Mouse (Mus musculus) MEL (cell line): ENCODE measurements around the gene Ptpn22. TPM values are rescaled to one million over a fixed set of nuclear protein-coding genes. Genes with fewer than 3 reads are reported as not detected.

Source experiments
- DNase-seq: peaks from one replicate; pipeline ENCODE4 v3.0.0; 2011; ENCODE audit warnings: low read depth, low spot score
- H3K27ac ChIP-seq: 2 replicates; pipeline ENCODE4 v1.5.1; 2012; ENCODE audit warnings: low read depth, mild to moderate bottlenecking, control low read depth, low read length, moderate library complexity; ENCODE audit not compliant: control insufficient read depth
- H3K27me3 ChIP-seq, 2 experiments: fragments of 150-350 bp in 1 of 2; sonication (generic) in 1 of 2; 2 replicates each; pipeline ENCODE4 v1.6.1; 2012; ENCODE audit warnings: low read length in 2 of 2, mild to moderate bottlenecking in 2 of 2, improper control_type of control experiment in 1 of 2, moderate library complexity in 1 of 2; ENCODE audit not compliant: insufficient read depth in 2 of 2, control insufficient read depth in 1 of 2
- H3K36me3 ChIP-seq, 2 experiments: 2 replicates each; pipeline ENCODE4 v1.6.1; 2012 to 2014; ENCODE audit warnings: low read length in 2 of 2, improper control_type of control experiment in 1 of 2, inconsistent platforms in 1 of 2, mild to moderate bottlenecking in 1 of 2; ENCODE audit not compliant: insufficient read depth in 2 of 2, control insufficient read depth in 1 of 2
- H3K4me1 ChIP-seq, 2 experiments: fragments of 150-350 bp in 1 of 2; sonication (generic) in 1 of 2; 2 replicates each; pipeline ENCODE4 v1.6.1; 2012; ENCODE audit warnings: low read length in 2 of 2, improper control_type of control experiment in 1 of 2, mild to moderate bottlenecking in 1 of 2; ENCODE audit not compliant: insufficient read depth in 2 of 2, control insufficient read depth in 1 of 2
- H3K4me3 ChIP-seq, 2 experiments: fragments of 150-350 bp in 1 of 2; sonication (generic) in 1 of 2; 2 replicates each; pipeline ENCODE4 v1.5.1; 2012; ENCODE audit warnings: low read depth in 2 of 2, low read length in 2 of 2, mild to moderate bottlenecking in 2 of 2, moderate library complexity in 2 of 2, control low read depth in 1 of 2, improper control_type of control experiment in 1 of 2; ENCODE audit not compliant: control insufficient read depth in 1 of 2, insufficient read depth in 1 of 2
- H3K79me2 ChIP-seq: 2 replicates; pipeline ENCODE4 v1.6.1; 2012; ENCODE audit warnings: mild to moderate bottlenecking, low read length, moderate library complexity; ENCODE audit not compliant: control insufficient read depth, poor library complexity, insufficient read depth
- H3K9ac ChIP-seq: 2 replicates; pipeline ENCODE4 v1.6.1; 2012; ENCODE audit warnings: low read depth, mild to moderate bottlenecking, control low read depth, low read length, moderate library complexity; ENCODE audit not compliant: control insufficient read depth, poor library complexity, severe bottlenecking
- H3K9me3 ChIP-seq: fragments of 150-350 bp; sonication (generic); replicated peaks from 2 replicates; pipeline ENCODE4 v1.6.1; 2012; ENCODE audit warnings: mild to moderate bottlenecking, low read length, improper control_type of control experiment, moderate library complexity; ENCODE audit not compliant: insufficient read depth
- BHLHE40 ChIP-seq: IDR thresholded peaks from 2 replicates; pipeline ENCODE4 v1.6.1; 2012; ENCODE audit warnings: low read depth, mild to moderate bottlenecking, inconsistent platforms, low read length, improper control_type of control experiment, borderline replicate concordance
- CHD1 ChIP-seq: IDR thresholded peaks from 2 replicates; pipeline ENCODE4 v1.6.1; 2012; ENCODE audit warnings: low read depth, mild to moderate bottlenecking, inconsistent platforms, low read length, improper control_type of control experiment
- CTCF ChIP-seq, 3 experiments: IDR thresholded peaks in 2 of 3; conservative IDR thresholded peaks in 1 of 3; 2 replicates each; pipeline ENCODE4 v1.5.1; 2011 to 2012; ENCODE audit warnings: low read length in 3 of 3, low read depth in 2 of 3, mild to moderate bottlenecking in 2 of 3, improper control_type of control experiment in 1 of 3, inconsistent platforms in 1 of 3, mixed read lengths in 1 of 3, moderate library complexity in 1 of 3; ENCODE audit not compliant: control insufficient read depth in 1 of 3, insufficient read depth in 1 of 3, poor library complexity in 1 of 3, severe bottlenecking in 1 of 3
- E2F4 ChIP-seq: IDR thresholded peaks from 2 replicates; pipeline ENCODE4 v1.6.1; 2011; ENCODE audit warnings: low read depth, low read length, improper control_type of control experiment, borderline replicate concordance
- EP300 ChIP-seq, 2 experiments: IDR thresholded peaks; 2 replicates each; pipeline ENCODE4 v1.6.1; 2011; ENCODE audit warnings: improper control_type of control experiment in 2 of 2, low read length in 2 of 2, low read depth in 1 of 2, mild to moderate bottlenecking in 1 of 2
- GABPA ChIP-seq: IDR thresholded peaks from 2 replicates; pipeline ENCODE4 v1.6.1; 2012; ENCODE audit warnings: low read depth, mild to moderate bottlenecking, inconsistent platforms, low read length, improper control_type of control experiment, moderate library complexity
- HCFC1 ChIP-seq: IDR thresholded peaks from 2 replicates; pipeline ENCODE4 v1.6.1; 2012; ENCODE audit warnings: low read depth, mild to moderate bottlenecking, inconsistent platforms, low read length, improper control_type of control experiment, moderate library complexity
- JUND ChIP-seq: IDR thresholded peaks from 2 replicates; pipeline ENCODE4 v1.6.1; 2011; ENCODE audit warnings: low read depth, mild to moderate bottlenecking, improper control_type of control experiment, low read length
- MAX ChIP-seq: IDR thresholded peaks from 2 replicates; pipeline ENCODE4 v1.6.1; 2011; ENCODE audit warnings: low read length, improper control_type of control experiment
- MEF2A ChIP-seq: IDR thresholded peaks from 2 replicates; pipeline ENCODE4 v1.6.1; 2014; ENCODE audit warnings: low read depth, mild to moderate bottlenecking, inconsistent platforms, low read length, improper control_type of control experiment; ENCODE audit not compliant: poor library complexity, insufficient replicate concordance, severe bottlenecking; ENCODE audit errors: extremely low read depth
- MXI1 ChIP-seq: IDR thresholded peaks from 2 replicates; pipeline ENCODE4 v1.6.1; 2011; ENCODE audit warnings: mild to moderate bottlenecking, low read depth, low read length, improper control_type of control experiment
- POLR2A ChIP-seq, 2 experiments: IDR thresholded peaks; 2 replicates each; pipeline ENCODE4 v1.6.1; 2011 to 2012; ENCODE audit warnings: low read length in 2 of 2, mild to moderate bottlenecking in 2 of 2, control low read depth in 1 of 2, improper control_type of control experiment in 1 of 2, low read depth in 1 of 2, moderate library complexity in 1 of 2; ENCODE audit not compliant: control insufficient read depth in 1 of 2, insufficient read depth in 1 of 2, poor library complexity in 1 of 2
- POLR2AphosphoS2 ChIP-seq: IDR thresholded peaks from 2 replicates; pipeline ENCODE4 v1.6.1; 2011; ENCODE audit warnings: low read length, improper control_type of control experiment
- POLR2AphosphoS5 ChIP-seq: IDR thresholded peaks from 2 replicates; pipeline ENCODE4 v1.6.1; 2012; ENCODE audit warnings: low read depth, borderline replicate concordance, mild to moderate bottlenecking, inconsistent platforms, low read length, moderate library complexity, mixed read lengths
- RAD21 ChIP-seq: IDR thresholded peaks from 2 replicates; pipeline ENCODE4 v1.6.1; 2011; ENCODE audit warnings: mild to moderate bottlenecking, low read depth, low read length, improper control_type of control experiment
- SIN3A ChIP-seq: IDR thresholded peaks from 2 replicates; pipeline ENCODE4 v1.6.1; 2012; ENCODE audit warnings: low read length, improper control_type of control experiment, inconsistent platforms
- UBTF ChIP-seq: IDR thresholded peaks from 2 replicates; pipeline ENCODE4 v1.6.1; 2012; ENCODE audit warnings: low read depth, mild to moderate bottlenecking, inconsistent platforms, low read length, improper control_type of control experiment, moderate library complexity, borderline replicate concordance; ENCODE audit not compliant: insufficient read depth
- ZKSCAN1 ChIP-seq: IDR thresholded peaks from 2 replicates; pipeline ENCODE4 v1.6.1; 2012; ENCODE audit warnings: low read depth, mild to moderate bottlenecking, inconsistent platforms, low read length, improper control_type of control experiment, moderate library complexity
- ZNF384 ChIP-seq: IDR thresholded peaks from 2 replicates; pipeline ENCODE4 v1.6.1; 2012; ENCODE audit warnings: low read depth, mild to moderate bottlenecking, inconsistent platforms, low read length, improper control_type of control experiment
- polyA plus RNA-seq, 2 experiments: library from polyadenylated mRNA; stranded (reverse) in 1 of 2; unstranded in 1 of 2; fragments of >175 nt in 1 of 2; fragments of >200 nt in 1 of 2; gene quantifications; 2 replicates each; pipeline versions ENCODE4 v1.2.1 to v1.2.4; 2012; ENCODE audit warnings: low replicate concordance in 2 of 2, low read depth in 1 of 2; ENCODE audit not compliant: insufficient read length in 2 of 2, insufficient read depth in 1 of 2, missing spikeins in 1 of 2
- total RNA-seq: library from RNA; depleted of rRNA; stranded (reverse); fragments of 300-350 nt; gene quantifications from 2 replicates; pipeline ENCODE4 v1.2.3, GENCODE M21; 2012

Ptpn22 gene
- total and polyA plus RNA-seq, 3 experiments, result 0.06 TPM; not detected in 2

DNA sequence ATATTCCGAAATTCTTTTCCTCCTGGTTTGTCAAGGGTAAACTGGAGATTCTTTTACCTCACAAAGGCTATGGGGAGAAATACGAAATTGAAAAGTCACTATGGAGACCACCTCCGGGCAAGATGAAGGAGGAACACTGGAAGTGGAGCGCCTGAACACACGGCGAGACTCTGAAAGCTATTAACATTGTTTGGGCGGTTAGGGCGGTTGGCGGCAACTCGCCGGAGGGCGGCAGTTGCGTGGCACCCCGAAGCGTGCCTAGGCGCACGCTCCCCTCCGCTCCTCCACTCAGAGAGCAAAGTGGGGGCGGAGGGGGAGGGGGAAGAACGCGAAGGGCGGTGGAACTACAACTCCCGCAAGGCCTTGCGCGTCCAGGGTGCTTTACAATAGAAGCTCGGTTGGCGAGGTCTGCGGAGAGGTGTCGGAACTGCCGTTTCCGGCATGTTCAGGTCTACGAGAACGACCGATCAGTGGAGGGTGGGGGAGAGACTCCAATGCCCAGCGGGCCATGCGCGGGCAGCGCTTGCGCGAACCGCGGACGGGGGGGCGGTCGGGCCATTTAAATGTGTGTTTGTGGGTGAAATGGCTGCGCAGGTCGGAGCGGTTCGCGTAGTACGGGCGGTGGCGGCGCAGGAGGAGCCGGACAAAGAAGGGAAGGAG is 54.5 kb downstream of the Ptpn22 start, which contains the start of gene Rsbn1 (continued):
- TF ChIP-seq SIN3A (peak; percentile 93; the same call in 1 of the 2 replicates), MEF2A (no peak), BHLHE40 (peak; percentile 59; the same call in 1 of the 2 replicates), HCFC1 (peak; percentile 97), MXI1 (peak; percentile 90), GABPA (no peak), CTCF (IDR thresholded peaks at IDR 0.05 in 2 of 3, conservative IDR thresholded peaks at IDR 0.05 in 1 of 3; ENCODE audit: control insufficient read depth in 1 of 3, insufficient read depth in 1 of 3, low read depth in 2 of 3, low read length in 3 of 3, poor library complexity in 1 of 3, severe bottlenecking in 1 of 3) (0 out of 6 replicates have a peak, but pooled peaks of 1 of the 3 experiments have one; percentile 10), RAD21 (no peak), JUND (no peak), CHD1 (peak; percentile 69; the same call in 1 of the 2 replicates), POLR2AphosphoS2 (peak; percentile 96), POLR2A (IDR thresholded peaks at IDR 0.05; ENCODE audit: control insufficient read depth in 1 of 2, insufficient read depth in 1 of 2, low read depth in 1 of 2, low read length in 2 of 2, poor library complexity in 1 of 2) (peak; percentile 81 to 96), E2F4 (0 out of 2 replicates have a peak, but pooled peaks have one; percentile 49), POLR2AphosphoS5 (no peak)

DNA sequence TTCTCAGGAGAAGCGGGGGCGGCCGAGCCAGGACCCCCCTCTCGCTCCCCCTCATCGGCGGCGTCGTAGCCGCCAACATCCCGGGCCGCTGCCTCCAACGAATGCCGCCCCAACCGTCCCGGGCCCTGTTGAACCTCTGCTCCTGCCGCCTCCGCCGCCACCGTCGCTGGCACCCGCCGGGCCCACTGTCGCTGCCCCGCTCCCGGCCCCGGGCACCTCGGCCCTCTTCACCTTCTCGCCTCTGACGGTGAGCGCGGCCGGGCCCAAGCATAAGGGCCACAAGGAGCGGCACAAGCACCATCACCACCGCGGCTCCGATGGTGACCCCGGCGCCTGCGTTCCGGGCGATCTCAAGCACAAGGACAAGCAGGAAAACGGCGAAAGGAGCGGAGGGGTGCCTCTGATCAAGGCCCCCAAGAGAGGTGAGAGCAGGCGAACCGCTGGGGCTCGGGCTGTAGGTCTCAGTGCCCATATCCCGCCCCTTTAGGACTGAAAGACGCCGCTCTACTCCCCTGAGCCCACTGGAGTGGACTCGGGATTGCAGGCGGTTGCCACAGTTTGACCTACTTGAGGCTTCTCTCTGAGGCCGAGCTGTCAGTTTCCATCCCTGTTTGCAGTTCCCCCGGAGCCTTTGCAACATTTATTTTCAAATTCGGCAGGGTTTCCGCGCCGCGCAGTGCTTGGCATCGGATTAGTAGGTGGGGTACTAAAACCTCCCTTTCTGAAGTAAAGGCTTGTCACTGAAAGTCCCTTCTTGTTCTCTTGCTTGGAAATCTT is 55.3 kb downstream of the Ptpn22 start:
- peak overlapping the region; percentile 95 for H3K9ac ChIP-seq
- no peaks in the 10 kb centered on the region for H3K9me3 ChIP-seq
- peak overlapping the region; percentile 93 to 98 for H3K4me3 ChIP-seq
- peaks cover 0 to 17% of the 10 kb centered on the region in 2 experiments; a peak in 2 of 4 replicates for H3K36me3 ChIP-seq
- peak; percentile 63 for DNase-seq
- peak overlapping the region; percentile 84 for H3K27ac ChIP-seq
- 0 out of 4 replicates have a peak, but pooled peaks of 1 of the 2 experiments have one; percentile 15 for TF ChIP-seq POLR2A (IDR thresholded peaks at IDR 0.05; ENCODE audit: control insufficient read depth in 1 of 2, insufficient read depth in 1 of 2, low read depth in 1 of 2, low read length in 2 of 2, poor library complexity in 1 of 2)
- TF ChIP-seq MXI1, result 0 out of 2 replicates have a peak, but pooled peaks have one; percentile 16
- no peak for TF ChIP-seq ZKSCAN1
- TF ChIP-seq EP300 (IDR thresholded peaks at IDR 0.05; ENCODE audit: low read depth in 1 of 2, low read length in 2 of 2), result no peak
- no peak for TF ChIP-seq ZNF384
- peak; percentile 23; the same call in 1 of the 2 replicates for TF ChIP-seq MAX
- TF ChIP-seq UBTF, result peak; percentile 81; the same call in 1 of the 2 replicates
- H3K27me3 ChIP-seq, result no peaks in the 10 kb centered on the region
- peaks cover 3 to 6% of the 10 kb centered on the region in 2 experiments; a peak in 2 of 4 replicates for H3K4me1 ChIP-seq
- peaks cover 33% of the 10 kb centered on the region for H3K79me2 ChIP-seq
